Mouse (Mus musculus): ENCODE measurements at regions not wholly inside any gene's neighbourhood (a gene's known extent, or its start where the extent isn't known, plus 50 kb on each side); places are given as distances from the start of the nearest gene placed in this dataset.

DNA sequence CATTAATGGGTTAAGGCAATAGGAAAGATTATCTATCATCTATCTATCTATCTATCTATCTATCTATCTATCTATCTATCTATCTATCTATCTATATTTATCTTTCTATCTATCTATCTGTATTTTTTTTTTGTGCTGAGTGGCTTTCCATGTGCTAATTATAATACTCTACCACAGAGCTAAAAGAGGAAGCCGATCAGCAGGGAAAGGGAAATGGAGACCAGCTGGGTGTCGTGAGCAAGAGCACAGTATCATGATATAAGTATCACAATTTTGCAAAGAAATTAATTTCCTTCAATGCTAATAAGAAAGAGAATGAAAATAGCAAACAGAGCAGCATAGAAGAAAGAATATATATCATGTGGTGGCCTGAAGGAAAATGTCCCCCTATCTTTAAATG lies 69.6 kb downstream of the Cldn1 start:
- ATAC-seq (ENCODE audit: poor library complexity, severe bottlenecking): peak; percentile 77

DNA sequence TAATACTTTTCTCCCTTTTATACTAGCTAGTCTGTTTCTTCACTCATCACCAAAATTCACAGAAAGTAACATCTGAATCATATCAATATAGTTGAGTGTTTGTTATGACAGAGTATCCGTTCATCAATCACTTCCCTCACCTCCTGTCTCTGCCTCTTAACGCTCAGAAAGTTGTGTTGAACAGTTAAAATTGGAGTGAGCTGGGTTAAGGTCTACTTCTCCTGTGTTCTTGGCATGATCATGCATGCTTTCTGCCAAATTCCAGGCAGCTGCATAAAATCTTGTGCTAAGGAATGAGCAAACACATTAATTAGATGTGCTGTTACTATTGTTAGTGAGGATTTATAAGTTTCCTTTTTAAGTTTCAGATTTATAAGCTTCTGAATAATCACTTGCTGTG lies 79.9 kb downstream of the Cldn1 start:
- no peak for ATAC-seq (ENCODE audit: poor library complexity, severe bottlenecking)

DNA sequence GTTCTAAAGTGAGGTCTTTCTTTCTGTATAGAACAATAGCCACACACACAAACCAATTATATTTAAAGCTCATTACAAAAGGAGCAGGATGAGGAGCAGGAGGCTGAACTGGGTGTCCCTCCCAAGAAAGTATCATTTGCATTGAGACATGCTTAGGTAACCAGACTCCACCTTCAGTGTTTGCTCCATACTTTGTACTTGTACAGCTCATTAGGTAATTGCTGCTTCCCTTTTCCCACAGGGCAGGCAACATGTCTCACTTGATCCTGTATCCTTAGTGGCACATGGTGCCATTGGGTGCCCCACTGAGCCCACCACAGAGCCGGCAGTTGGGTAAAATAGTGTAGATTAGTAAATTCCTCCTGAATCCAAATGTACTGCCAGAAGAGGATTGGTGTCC lies 86.0 kb downstream of the Cldn1 start:
- peak; percentile 73 for ATAC-seq (ENCODE audit: poor library complexity, severe bottlenecking)

DNA sequence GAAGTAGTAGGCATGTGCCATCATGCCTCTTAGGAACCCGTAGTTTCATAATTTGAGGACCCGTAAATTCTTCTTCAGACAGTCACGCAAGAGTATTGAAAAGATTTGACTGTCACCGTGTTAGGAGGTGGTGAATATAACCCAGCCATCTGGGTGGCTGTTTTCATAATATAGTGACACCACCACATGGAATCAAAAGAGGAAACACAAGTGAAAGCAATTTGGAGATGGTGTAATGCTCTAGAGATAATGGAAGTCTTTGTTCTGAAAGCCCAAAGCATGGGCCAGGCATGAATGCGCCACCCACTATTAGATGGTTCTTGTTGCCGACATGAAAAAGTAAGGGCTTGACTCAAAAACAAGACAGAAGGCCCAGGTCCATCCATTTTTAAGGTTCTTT lies 86.9 kb downstream of the Cldn1 start:
- peak; percentile 84 for ATAC-seq (ENCODE audit: poor library complexity, severe bottlenecking)

DNA sequence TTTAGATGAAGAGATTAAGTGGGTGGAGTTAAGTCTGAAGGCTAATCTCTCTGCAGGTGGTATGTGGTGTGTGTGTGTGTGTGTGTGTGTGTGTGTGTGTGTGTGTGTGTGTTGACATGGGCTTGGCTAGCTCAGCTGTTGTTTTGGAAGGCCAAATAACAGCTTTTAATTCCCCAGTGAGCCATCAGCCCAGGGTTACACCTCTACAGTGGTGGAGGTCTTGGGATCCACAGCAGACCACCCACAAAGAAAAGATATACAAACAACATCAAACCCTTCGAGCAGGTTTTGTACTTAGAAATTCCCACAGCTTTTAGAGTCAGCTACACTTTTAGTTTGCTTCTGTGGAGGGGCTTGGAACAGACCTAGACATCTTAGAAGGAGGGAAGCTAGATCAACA lies 89.2 kb downstream of the Cldn1 start:
- ATAC-seq (ENCODE audit: poor library complexity, severe bottlenecking): no peak

DNA sequence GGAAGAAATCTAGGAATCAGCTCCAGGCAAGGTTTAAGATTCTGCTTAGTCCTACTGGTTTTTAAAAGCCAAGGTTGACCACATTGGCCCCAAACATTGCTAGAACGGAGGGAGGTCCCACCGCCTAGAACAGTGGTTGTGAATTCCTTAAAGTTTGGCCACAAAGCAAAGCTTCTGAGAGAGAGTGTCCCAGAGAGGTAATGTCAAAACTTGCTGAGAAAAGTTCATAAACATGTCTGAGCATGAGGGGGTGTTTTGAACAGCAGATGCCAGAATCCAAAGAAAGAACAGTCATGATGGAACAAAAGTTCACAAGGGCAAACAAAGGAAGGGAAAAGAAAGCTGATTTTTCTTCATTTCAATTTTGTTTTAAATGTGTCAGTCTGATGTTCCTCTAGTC lies 90.1 kb downstream of the Cldn1 start:
- no peak for ATAC-seq (ENCODE audit: poor library complexity, severe bottlenecking)

DNA sequence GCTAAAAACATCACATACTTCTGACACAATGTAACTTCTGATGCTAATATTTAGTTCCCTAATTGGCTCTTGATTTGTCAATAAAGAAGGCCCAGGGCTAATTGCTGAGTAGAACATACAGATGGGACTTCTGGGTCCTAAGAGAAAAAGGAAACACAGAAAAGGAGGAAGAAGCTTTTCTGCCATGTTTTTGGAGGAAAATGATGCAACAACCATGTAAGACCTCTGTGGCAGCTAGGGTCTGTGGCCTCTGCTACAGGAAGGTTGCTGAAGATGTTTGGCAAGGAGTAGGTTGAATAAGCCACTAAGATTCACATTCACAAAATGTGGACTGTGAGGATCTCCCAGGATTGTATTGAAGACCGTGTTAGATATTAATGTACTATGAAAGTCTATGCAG lies 94.9 kb downstream of the Cldn1 start:
- peak; percentile 88 for ATAC-seq (ENCODE audit: poor library complexity, severe bottlenecking)

DNA sequence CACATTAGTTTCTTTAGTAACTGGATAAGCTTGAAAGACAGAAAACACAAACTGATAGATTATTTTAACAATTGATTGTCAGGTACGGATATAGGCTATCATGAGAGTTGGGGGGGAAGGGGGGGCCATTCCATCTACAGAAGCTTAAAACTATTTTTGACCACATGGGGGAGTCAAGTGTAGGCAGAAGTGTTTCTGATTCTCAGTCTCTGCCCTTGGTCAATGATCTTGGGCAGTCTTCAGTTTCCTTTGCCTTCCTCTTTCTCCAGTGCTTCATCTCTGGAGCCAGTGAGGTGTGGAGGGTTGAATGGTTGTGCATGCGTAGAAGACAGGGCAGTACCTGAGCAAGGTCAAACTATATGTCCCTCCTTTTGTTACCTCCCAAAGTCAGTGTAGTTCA lies 118.8 kb downstream of the Cldn1 start:
- ATAC-seq (ENCODE audit: poor library complexity, severe bottlenecking): peak; percentile 84

DNA sequence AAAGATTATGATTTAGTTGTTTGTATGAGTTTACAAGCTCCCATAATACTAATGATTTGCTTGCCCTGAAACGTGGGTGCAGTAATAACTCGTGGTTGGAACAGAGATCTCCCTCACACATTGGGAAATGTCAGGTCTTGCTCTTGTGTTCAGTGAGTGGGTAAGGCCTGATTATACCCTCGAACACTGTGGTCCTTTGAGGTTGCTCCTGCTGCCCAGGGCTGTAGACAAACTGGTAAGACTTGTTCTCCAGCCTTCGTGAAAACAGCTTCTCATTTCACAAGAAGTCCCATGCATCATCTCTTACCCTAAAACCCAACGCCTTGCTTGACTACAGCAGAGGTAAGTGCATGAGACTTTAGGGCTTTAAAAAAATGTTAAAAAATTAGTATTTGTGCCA lies 119.9 kb downstream of the Cldn1 start:
- ATAC-seq (ENCODE audit: poor library complexity, severe bottlenecking): no peak

DNA sequence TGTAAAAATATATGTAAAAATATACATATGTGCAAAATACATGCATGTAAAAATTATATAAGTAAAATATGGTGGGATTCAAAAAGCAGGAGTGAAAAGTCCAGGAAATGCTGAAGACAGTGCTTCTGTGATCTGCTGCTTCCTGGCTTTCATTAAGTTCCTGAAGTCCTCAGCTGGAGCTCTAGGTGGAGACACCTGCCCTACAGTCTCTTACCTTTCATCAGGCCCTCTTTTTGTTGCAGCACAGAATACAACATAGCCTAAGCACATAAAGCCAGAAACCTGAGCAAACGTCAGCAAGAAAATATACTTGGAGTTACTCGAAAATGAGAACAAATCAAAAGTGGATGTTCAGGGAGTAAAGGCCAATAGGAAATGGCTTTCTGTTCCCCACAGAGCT lies 120.6 kb downstream of the Cldn1 start:
- no peak for ATAC-seq (ENCODE audit: poor library complexity, severe bottlenecking)

DNA sequence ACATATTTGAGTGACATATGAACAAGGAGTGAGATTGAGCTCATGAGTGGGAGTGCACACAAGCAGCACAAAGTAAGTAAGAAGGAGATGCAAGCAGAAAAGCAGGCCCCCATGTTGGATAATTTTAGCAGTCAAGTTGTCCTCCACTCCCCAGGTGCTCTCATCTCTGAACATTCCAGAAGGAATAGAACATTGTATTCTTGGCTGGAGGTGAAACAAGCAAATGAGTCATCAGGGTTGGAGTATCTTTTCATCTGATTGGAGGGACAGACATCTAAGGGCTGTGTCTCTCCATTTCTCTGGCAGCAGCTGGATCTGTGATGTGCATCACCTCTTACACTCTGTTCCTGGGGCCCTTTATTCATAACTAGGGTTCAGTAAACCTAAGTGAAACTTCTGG lies 122.7 kb downstream of the Cldn1 start:
- ATAC-seq (ENCODE audit: poor library complexity, severe bottlenecking): no peak

DNA sequence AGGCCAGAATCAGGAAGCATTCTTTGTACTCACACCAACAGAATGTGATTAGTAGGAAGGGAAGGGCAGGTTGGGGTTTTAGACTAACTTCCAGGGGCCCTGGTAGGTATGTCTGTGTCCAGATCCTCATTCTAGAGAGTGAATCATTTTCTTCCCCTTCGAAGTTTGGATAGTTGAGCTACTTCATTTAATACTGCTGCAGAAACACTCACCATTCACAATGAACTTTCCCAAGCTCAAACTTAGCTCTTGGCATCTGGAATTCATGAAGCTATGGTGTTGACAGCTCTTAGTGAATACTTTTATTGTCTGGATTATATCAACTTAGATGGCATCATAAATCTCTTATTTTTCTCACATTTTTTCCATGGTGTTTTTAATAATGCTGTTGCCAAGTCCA lies 123.7 kb downstream of the Cldn1 start:
- no peak; the same call in 1 of the 2 replicates for ATAC-seq (ENCODE audit: poor library complexity, severe bottlenecking)

DNA sequence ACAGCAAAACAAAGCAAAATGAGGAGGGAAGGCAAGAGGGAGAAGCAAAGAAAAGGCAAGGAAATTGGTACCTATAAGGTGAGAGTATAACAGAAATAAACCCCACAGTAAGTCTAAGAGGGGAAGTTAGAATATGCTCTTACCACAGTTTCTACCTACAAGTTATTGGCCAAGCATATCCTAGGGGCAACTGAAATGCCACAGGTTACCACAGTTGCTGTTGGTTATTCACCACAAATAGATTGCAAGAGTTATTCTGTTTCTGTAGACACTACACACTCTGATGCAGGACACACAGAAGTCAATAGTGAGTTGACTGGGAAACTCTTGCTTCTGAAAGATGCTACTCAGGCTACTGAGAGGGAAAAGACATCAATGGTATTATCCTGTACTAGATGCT lies 129.7 kb upstream of the P3h2 start:
- ATAC-seq (ENCODE audit: poor library complexity, severe bottlenecking): peak; percentile 85

DNA sequence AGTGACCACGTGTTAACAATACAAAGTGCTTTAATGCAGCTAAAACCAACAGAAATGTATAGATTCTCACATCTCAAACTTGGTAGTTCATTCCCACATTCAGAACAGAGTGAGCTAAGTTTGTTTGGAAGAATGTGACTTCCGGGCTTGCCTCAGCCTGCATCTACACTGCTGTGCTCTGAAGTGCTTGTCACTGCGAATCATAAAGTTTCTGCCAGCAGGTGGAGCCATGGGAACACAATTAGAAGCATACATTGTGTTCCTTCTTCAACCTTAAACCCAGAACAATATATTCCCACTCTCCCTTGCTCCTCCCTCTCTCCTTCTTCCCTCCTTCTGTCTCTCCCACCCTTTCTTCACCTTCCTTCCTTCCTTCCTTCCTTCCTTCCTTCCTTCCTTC lies 128.5 kb upstream of the P3h2 start:
- peak; percentile 84 for ATAC-seq (ENCODE audit: poor library complexity, severe bottlenecking)

DNA sequence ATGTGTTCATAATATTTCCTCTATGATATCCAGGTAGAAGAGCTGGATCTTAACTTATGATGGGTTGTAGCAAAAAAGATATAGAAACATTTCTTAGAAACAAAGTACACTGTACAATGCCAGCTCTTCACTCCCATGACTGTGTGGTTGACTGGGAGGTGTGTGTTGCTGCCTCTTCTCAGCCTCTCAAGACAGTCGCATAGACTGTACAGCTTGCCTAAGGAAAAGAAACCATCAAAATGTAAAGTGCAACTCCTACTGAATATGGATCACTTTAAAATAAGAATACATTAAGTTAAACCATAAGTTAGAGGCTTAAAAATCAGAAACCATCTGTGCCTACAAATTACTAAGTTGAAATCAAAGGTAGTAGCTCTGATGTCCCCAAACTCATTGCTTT lies 125.5 kb upstream of the P3h2 start:
- ATAC-seq (ENCODE audit: poor library complexity, severe bottlenecking): no peak

DNA sequence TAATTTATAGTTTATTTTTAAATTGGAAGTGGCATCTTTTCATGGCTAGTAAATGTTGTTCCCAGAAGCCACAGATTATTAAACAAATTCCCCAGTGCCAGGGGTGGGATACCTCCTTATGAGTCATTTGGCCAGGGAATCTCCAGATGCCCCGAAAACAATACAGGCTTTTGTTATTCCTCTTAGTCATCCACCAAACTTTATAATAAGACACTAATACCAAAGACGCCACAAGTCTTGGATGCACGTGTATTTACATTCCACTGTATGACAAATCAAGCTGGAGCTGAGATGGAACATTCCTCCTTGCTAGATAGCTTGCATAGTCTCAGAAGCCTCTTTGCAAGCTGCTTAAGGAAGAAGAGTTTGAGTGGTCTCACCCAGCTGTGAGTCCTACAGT lies 105.8 kb upstream of the P3h2 start:
- ATAC-seq (ENCODE audit: poor library complexity, severe bottlenecking): no peak

DNA sequence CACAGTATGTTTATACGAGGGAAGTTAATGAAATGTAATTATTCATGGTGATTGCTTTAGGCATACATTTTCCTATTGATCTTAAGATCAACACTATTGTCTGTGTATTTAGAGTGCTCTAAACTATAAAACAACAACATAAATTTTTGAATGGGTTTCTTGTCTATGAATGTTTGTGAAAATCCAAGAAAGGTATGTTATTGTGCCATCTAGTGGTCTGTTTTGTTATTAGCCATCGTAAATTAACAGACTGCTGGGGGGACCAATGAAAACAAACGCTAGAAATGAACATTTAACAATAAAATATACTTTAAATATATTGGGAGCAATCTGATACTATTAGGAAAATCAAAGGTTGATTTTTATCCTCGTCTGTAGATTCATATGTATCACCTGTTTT lies 93.5 kb upstream of the P3h2 start:
- ATAC-seq (ENCODE audit: poor library complexity, severe bottlenecking): no peak

DNA sequence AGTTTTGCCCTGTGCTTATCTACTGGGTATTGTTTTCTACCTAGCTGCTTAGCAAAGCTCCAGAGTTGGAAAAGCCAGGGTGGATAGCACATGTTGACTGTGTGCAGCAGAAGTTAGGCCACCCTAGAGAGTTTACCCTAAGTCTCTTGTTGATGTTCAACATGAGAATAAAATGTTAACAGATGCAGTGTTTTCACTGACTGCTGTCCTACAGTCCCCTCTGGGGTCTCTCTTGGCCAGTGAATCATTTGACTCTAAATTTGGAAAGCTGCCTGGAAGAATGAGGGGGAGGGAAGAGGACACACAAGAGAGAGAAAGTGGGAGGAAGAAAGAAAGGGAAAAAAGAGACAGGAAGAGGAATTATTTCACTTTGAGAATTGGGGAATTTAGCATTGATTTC lies 90.8 kb upstream of the P3h2 start:
- ATAC-seq (ENCODE audit: poor library complexity, severe bottlenecking): no peak

DNA sequence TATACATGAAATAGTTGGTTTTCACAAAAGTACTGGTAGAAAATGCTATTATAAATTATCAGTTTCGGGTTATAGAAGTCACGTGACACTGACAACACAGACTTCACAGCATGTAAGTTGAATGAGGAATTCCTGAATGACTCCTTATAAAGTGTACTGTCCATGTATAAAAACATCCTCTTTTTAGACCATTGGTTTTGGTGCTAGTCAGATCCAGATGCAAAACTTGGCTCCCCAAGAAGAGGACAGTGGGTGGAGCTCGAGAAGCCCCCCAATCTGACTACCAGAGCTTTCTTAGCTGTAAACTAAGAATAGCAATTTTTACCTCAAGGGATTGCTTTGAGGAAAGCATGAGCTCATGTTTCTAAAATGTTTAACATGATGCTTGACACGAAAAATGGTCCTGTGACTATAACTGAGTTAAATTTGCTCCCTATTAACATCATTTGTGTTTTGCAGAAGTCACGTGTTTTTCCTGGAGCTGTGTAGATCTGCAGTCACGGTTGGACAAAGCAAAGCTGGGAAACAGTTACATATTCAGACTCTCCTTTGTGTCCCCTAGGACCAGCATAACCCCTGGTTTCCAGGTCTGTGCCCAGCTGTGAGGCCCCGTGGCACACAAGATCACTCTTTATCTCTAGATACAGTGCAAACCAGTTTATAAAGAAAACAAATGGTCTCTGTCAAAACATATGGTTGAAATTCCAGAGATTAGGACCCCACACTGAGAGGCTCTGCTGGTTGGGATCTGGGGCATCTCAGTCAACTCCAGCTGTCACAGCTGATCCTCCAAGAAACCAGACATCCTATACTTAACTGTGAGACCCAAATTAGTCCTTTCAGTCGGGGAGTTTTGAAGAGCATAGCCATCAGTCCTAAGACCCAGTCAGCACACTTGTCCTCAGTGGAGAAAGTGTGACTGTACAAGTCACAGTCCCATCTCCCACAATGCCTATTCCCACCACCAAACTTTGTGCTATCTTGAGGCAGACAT lies 80.0 kb upstream of the P3h2 start:
- ATAC-seq (ENCODE audit: poor library complexity, severe bottlenecking): no peak

DNA sequence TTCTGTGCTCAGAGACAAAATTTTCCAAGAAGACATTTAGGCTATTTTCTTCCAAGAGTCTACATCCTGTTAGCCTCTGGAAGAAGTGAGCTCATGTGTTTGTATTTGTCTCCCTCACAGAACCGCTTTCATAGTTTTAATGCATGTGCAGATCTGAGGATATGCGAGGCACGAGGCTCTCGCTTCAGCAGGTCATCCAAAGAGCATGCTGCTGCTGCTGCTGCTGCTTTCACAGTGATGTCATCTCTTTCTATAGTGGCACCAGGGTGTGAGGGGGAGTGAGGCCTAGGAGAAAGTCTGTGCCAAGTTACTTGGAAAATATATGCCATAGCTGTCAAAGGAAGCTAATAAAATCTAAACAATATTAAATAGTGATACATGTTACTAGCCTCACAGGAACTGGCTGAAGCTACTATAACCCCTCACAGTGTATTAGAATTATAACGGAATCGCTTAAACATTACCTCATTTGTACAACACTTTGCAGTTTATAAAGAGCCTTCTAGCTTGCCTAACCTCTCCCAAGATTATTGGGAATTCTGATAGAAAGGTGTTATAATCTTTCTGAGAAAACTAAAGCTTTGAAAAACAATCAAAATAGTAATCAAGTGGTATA lies 79.2 kb upstream of the P3h2 start:
- no peak for ATAC-seq (ENCODE audit: poor library complexity, severe bottlenecking)

DNA sequence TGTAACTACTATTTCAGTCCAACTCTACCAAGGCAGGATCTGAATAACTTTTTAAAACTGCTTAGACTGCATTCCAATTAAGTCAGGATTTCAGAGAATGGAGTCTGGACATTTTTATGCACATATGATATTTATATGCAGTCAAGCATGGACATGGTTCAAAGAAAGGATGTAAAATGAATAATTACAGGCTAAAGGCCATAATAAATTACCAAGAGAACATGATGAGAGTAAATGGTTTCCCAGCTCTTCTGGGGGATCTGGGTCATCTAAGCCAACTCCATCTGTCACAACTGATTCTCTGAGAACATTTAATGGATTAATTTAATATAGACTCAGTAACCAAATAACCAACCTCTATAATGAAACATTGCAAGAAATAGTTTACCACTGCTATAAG lies 77.9 kb upstream of the P3h2 start:
- ATAC-seq (ENCODE audit: poor library complexity, severe bottlenecking): no peak

DNA sequence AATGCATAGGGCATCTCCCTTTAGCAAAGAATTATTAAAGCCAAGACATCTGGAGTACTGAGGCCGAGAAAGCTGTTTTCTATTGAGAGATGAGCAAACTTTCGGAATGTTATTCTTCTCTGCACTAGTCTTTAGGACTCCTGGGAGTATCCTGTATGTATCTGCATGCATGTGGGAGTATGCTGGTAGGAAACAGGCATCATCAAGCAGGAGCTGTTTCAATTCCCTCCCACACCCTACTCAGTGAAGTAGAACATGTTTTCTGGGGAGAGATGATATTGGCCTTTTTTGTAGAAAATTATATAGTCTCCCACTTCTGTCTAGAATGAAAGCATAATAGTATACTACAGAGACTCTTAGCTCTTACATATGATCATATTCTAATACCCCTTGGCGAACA lies 76.1 kb upstream of the P3h2 start:
- ATAC-seq (ENCODE audit: poor library complexity, severe bottlenecking): no peak
